Mouse (Mus musculus) liver, embryonic 14.5 days (tissue): Measurements from ENCODE around the gene Rab6b.

Experiments
- CTCF ChIP-seq: IDR thresholded peaks from 2 replicates; pipeline ENCODE4 v1.5.1; 2016; ENCODE audit warnings: antibody characterized with exemption, low read depth, control low read depth
- EP300 ChIP-seq: IDR thresholded peaks from 2 replicates; pipeline ENCODE4 v1.6.1; 2016; ENCODE audit warnings: antibody characterized with exemption, low read depth

GRCm38 (mm10) chr9:103146257-103146656, 34.7 kb downstream of the Rab6b start:
- TF ChIP-seq CTCF (no peak), EP300 (no peak)
